Mouse (Mus musculus): ENCODE results near the gene Proser2.

DNA sequence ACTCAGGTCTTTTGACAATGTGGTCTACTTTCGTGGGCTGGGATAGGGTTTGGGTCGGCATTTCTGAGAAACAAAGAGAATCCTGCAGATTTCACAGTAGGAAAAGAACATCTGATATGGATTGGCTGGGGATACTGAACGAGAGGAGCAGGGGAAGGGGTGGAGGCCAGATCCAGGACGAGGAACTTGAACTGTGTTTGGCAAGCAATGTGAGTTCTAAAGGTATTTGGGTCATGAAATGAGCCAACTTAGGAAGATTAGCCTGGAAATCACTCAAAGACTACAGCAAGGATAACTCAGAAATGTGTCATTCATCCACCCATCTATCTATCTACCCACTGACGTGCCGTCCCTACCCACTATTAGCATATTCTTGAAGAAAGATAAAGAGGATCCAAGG lies 62.7 kb downstream of the Proser2 start:
- TF ChIP-seq GATA1 (IDR thresholded peaks at IDR 0.05; ENCODE audit: borderline replicate concordance, low read length) = no peak
- TF ChIP-seq FLI1 (IDR thresholded peaks at IDR 0.05; ENCODE audit: low read length) = no peak

Measured in megakaryocyte, embryonic 14.5 days (primary cell).